Mouse (Mus musculus) ES-Bruce4 (cell line): Measurements from ENCODE around the gene Zfp281.

Experiments used
- CTCF ChIP-seq: IDR thresholded peaks from one replicate; pipeline ENCODE4 v1.8.1; 2011; ENCODE audit warnings: low read depth, low read length
- EP300 ChIP-seq: IDR thresholded peaks from 2 replicates; pipeline ENCODE4 v1.6.1; 2011; ENCODE audit warnings: low read depth, low read length; ENCODE audit not compliant: insufficient read depth
- POLR2A ChIP-seq: IDR thresholded peaks from one replicate; pipeline ENCODE4 v1.8.1; 2011; ENCODE audit warnings: low read length; ENCODE audit not compliant: insufficient read depth

- TF ChIP-seq CTCF (no peak), POLR2A (no peak), EP300 (no peak)
These were observed 45.3 kb upstream of the Zfp281 start for GRCm38 (mm10) chr1:136579360-136579759.
